Mouse (Mus musculus): ENCODE measurements around the gene Foxe3.

- TF ChIP-seq CTCF (IDR thresholded peaks at IDR 0.05; ENCODE audit: low read depth, low read length) = no peak
- no peak for TF ChIP-seq POLR2A (IDR thresholded peaks at IDR 0.05; ENCODE audit: insufficient read depth, low read length)
- no peak for TF ChIP-seq EP300 (IDR thresholded peaks at IDR 0.05; ENCODE audit: insufficient read depth, low read depth, low read length)
Observed at GRCm38 (mm10) chr4:114901643-114902351, 24.0 kb downstream of the Foxe3 start.
